Mouse (Mus musculus) gastrocnemius, postnatal 36 days (tissue): ENCODE data around the gene Osm. TPM values are rescaled to one million over a fixed set of nuclear protein-coding genes. Genes with fewer than 3 reads are reported as not detected.
A peak's percentile ranks its signal among the peaks of the same experiment; 100 is the strongest.

ENCODE experiments used
- DNase-seq, 2 experiments: peaks; one replicate each; pipeline ENCODE4 v3.0.0; 2022
- intact Hi-C: fragments of 180-260 bp; cut with DNase I; formaldehyde crosslinking; loops from one replicate; pipeline ENCODE4 v1.15.1; 2025
- long read RNA-seq, 2 experiments: library from polyadenylated mRNA; stranded (forward); transcript quantifications; one replicate each; pipeline ENCODE4 v2.0.0; 2021
- total RNA-seq, 2 experiments: library from RNA; stranded (reverse); gene quantifications; 2 replicates each; pipeline ENCODE4 v1.2.3; 2021

The Osm gene
- total RNA-seq, result not detected
- long read RNA-seq, experiment 1, result 0 reads
- long read RNA-seq, experiment 2, result 0 reads

DNA sequence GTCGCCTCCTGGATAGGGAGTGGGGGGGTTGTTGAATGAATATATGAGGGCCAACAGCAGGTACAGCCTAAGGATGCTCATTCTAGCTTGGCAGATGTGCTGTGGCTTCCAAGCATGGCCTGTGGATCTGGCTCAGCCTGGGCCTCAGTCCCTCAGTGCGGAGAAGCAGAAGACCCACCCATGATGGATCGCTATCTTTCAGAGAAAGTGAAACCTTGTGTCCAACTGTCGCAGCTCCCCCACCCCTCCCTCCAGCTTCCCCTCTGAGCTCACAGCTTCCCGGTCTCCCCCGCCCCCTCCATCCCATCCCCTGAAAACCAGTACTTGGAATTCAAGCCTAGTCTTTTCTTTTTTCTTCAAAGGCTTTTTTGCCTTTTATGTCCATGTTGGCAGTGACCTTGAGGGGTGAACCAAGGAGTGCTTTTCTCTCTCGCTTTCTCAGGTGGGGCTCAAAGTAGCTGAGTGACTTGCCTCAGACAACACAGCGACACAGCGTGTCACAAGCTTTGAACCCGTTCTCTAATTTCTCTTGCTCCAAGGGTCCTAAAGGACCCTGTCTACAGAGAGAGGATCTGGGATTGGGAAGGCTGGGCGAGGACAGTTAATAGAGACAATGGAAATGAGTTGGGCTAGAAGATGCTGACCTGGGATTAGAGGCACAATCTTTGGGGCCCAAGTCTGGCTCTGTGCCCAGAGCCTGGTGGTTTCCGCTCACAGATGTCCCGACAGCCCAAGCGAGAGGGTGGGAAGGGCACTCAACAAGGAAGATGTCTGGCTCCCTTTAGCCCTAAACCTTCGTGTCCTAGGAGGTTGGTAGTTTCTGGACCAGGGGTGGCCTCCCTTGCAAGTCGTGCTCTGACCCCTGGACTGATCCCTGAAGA, at the start of gene Osm:
Osm (plus strand) TSS at position 756 of the 881 bp plus-strand sequence.
- DNase-seq, result no peak
- intact Hi-C loops, result no loop called here

DNA sequence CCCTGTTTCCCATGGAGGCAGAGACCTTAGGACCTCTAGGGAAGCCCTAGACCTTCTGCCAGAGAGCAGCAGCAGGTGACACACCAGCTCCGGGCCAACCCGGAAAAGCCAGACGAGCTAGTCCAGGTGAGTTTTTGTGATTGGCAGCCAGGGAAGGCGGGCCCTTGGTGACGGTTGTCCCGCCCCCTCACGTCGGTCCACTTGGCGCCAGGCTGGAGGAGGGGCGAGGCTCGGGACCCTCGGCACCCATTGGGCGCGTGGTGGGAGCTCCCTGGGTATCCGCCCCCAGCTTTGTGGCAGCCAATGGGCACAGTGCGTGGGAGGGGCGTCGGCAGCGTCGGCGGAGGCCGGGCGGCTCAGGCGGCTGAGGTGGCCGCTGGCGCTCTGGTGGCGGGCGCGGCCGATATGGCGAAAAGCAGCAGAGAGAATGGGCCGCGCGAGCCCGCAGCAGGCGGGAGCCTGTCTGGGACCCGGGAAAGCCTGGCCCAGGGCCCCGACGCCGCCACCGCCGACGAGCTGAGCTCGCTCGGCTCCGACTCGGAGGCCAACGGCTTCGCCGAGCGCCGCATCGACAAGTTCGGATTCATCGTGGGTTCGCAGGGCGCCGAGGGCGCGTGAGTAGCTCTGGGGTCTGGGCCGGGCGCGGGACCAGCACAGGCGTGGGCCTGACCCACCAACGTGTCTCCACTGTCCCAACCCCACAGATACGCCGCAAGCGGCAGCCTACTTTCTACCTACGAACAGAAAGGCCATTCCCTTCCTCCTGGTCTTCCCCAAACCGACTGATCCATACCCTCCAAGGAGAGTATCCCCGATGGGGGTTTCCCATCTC, 49.5 kb upstream of the Osm start, which contains the start of gene Tbc1d10a:
Tbc1d10a (plus strand) TSS at position 304 of the 832 bp plus-strand sequence.
- peak; percentile 94 to 98 for DNase-seq
- intact Hi-C loops, result loop anchor here (2.0 kb wide), 1 partner anchor 26 kb away; the partner anchor contains the start of genes Ccdc157 and Sf3a1

DNA sequence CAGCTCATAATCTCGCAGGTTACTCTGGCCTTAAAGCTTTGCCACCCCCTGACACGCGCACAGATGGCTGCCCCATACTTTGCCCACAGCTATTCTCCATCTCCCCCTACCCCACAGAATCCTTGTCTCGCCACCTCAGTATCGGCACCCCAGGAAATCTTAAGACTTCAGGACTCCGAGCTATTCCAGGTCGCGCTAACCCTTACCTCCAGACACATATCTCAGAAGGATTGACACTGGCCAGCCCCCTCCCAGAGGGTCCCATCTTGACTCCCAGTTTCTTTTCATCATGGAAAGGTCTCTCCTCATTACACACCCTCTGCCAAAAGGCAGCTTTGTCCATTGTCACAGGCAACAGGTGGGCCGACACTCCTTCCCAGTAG, 48.9 kb upstream of the Osm start:
- no peak for DNase-seq
- intact Hi-C loops, result loop anchor here (2.0 kb wide), 1 partner anchor 27 kb away; the partner anchor contains the start of genes Ccdc157 and Sf3a1

DNA sequence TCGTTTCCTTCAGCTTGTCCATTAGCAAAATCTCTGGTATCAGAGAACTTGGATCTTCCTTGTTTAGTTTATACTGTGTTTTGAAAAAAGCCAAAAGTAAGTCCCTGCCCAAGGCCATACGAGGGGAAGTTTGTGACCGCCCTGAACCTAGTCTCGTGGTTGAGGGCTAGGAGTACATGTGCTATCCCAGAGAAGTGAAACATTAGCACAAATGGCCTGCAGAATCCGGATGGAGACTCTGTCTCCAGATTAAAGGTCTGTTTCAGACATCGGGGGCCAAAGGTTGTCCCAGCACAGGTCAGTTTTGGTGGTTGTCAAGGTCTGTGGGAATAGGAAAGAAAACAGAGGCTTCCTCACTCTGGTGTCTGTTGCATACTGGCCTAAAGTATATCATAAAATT, 47.0 kb upstream of the Osm start:
- intact Hi-C loops, result no loop called here
- no peak for DNase-seq

DNA sequence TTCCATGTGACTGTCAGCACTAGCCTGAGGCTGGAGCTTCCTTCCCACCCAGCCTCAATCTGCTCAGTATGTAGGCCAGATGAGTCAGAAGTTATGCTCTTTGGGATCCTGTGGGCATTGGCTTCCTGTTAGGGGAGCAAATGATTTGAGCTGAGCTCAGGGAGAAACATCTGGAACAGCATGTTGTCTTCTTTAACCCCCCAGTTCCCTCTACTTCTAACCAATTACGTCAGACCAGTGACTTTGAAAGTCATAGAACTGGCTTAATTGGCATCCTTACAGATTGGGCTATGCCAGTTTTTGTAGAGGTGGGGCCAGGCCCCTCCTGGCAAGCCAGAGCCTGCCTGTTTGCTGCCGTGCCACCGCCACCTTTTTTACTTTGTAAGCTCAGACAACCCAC, 45.5 kb upstream of the Osm start:
- intact Hi-C loops, result no loop called here
- DNase-seq, result no peak

DNA sequence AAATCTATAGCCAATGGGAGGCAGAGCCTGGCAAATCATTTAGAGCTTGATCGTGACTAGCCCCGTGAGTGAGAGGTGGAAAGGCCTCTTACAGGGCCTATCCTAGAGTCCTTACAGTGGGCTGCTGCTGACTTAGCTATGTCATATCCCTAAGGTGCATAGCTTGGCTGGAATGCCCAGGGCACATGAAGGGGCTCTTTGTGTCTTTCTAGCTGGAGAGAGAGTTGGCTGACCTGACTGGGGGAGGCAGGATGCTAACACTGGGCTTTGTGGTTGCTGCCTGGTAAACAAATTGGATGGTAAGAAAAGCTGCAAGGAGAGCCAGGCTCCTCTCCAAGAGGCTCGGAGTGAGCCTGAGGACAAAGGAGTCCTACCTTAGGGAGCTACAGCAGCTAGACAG, 43.5 kb upstream of the Osm start:
- no peak for DNase-seq
- intact Hi-C loops, result no loop called here

DNA sequence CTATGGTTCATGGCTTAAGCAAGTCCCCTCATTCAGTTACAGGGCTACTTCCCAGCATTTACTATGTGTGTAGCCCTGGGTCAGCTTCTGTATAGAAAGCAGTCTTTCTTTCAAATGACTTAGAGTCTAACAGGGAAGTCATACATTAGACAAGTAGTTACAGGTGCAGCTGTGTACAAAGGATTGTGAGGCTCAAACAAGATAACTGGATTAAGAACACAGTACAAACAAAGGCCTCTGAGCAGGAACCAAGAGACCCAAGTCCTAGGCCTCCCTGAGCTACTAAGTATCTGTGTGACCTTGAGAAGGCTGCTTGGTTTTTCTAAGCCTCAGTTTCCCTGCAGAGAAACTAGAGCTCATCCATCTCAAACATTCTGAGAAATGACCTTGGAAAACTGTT, 42.8 kb upstream of the Osm start:
- no peak for DNase-seq
- intact Hi-C loops, result no loop called here

DNA sequence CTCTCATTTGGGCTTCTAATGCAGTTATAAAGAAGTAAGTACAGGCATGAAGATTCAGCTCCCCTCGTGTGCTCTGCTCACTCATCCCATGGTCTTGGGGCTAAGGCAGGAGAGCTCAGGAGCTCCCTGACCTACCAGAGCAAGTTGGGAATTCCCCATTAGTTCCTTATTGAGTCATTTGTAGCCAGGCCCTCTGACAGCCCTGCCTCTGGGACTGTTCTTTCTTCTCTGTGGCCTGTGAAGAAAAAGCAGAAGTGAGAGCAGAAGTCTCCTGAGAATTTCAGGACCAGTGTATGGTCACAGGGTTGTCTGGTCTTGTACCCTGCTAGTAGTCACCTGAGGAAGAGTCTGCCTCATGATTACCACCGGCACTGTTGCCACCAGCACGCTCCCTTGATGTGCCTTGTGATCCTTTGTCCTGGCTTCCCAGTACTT, 40.6 kb upstream of the Osm start:
- no peak for DNase-seq
- intact Hi-C loops, result no loop called here

DNA sequence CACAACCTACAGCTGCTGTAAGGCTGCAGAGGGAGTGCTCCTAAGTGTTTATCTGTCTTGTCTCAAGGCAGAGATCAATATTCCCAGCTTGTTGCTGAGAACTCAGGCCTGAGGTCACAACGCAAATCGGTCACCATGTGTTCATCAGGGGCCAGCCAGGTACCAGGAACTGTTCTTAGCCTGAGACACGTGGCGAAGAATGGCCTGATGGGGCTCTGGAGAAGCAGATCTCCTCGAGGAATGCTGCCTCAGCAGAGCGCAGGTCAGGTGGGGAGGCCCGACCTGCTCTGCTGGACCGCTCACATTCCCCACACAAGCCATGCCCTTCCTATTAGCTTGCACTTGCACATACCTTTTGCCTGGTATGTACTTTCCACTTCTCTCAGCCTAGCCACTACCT, 39.6 kb upstream of the Osm start:
- intact Hi-C loops, result no loop called here
- DNase-seq, result no peak

DNA sequence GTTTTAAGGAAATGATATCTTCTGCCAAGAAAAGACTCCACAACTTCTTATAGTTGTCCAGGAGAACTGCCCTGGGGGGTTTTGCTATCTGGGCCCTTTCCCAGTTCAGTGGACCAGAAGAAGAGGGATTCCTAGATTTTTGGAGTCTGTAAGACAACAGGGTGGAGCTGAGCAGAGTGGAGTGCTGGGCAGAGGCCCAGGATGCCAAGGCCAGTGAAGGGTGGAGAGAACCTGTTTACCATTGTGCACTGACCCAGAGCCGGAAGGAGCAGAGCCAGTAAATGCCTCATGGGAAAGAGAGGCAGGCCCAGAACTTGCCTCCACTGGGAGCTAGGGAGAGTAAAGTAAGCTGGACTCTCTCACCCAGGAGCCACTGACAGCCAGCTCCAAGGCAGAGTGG, 38.5 kb upstream of the Osm start:
- intact Hi-C loops, result no loop called here
- no peak for DNase-seq

DNA sequence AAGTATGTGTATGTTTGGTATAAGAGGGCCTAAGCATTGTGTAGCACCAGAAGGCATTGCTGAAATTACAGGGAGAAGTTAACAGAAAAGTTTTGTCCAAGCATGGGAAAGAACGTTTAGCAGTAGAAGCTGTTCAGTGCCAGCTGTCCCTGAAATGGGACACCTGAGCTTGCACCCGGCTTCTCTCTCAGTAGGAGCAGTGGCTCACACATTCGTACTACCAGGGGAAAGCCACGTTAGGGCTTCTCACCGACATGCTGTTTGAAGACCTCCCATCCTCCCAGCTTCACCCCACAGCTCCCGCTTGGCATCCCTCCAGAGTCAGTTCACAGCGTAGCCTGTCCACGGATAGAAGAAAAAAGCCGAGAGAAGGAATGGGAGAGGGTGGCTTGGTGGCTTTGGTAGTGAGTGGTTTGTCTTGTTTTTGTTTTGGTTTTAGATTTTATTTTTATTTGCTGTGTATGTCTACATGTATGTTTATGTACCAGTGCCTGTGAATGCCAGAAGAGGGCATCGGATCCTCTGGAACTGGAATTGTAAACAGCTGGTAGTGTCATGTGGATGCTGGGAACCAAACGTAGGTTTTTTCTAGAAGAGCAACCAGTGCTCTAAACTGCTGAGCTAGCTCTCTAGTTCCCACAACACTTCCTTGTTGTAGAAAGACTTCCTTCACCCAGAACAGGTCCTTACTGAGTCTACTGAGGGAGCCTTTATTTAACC, 34.1 kb upstream of the Osm start:
- no peak for DNase-seq
- intact Hi-C loops, result no loop called here

DNA sequence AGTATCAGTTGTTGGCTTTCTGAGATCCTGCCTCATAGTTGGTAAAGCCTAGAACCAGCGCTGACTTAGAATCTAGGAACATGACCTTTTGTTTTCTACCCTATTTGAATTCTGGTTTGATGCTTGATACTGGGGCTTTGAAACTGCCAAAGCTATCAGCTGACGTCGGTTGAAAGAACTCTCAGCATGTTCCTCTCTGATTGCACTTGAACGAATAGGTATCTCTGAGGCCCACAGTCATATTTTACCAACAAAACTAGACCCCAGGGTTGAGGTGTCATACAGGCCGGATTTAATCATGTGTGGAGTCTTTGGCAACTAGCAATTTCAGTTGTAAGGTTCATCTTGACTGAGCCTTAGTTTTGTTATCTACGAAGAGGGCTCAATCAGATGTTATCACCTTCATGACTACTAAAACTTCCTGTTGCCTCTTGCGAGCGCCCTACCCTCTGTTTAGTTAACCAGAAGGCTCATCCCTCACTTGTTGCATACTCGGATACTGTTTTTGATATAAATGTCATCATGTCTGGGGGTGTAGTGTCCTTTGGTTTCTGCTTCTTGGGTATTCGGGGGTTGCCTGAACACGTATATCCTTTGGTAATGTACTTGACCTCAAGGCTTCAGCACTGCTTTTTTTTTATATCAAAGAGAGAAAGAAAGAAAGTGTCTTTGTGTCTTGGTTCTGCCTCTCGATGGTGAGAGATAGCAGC, 33.1 kb upstream of the Osm start:
- intact Hi-C loops, result no loop called here
- no peak for DNase-seq

DNA sequence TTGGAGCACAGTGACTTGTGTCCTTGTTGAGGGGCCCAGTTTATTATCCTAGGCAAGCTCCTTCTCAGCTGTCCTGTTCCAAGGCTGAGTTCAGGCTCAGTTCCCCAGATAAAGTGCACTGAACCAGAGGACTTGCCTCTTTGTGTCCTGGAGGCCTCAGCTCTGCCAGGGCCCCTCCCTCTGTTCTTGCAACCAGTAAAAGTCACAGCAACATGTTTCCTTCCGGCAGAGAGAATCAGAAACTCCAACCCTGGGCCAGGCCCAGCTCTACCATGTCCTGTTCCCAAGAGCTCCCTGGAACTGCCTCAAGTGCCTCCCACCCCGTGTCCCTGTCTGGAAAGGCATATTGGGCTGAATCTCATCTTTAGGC, 32.5 kb upstream of the Osm start:
- peak; percentile 56 to 74 for DNase-seq
- intact Hi-C loops, result no loop called here

DNA sequence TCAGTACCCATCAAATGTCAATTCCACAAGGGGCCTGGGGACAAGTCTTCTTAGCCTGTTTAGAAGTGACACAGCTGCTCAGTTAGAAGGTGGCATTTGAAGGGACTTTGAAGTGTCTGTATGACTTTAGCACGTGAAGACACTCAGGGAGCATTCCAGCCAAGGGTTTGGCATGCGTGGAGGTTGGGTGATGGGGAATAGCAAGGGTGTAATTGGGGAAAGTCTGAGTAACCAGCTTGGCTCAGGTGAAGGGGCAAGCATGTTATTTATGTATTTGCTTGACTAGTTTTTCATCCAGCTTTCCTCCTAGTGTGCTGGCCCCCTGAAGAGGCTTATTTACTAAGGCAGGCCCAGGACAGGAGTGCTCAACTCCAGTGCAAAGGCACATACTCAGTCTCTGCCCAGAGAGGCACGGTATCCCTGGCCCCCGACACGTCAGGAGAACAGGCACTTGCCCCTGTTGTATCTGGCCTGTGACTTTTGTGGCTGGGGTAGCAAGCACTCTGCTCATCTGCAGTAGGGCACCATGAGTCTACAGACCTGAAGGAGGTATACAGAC, 31.0 kb upstream of the Osm start:
- intact Hi-C loops, result no loop called here
- no peak for DNase-seq

DNA sequence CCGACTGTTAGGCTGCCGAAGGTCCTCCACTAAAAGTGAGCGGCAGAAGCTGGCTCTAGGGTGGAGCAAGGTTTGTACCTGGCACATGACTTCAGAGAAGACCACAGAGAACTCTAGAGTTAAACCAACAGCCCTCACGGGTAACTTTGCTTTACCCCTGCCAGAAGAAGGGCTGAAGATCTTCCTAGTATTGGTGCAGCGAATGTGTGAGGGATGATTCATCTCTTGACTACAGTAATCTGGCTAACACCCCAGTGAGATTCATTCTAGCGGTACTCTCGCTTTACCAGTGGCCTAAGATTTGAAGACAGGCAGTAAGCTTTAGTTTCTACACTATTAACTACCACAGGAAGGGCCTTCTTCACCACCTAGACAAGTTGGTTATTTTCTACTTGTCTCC, 30.3 kb upstream of the Osm start:
- DNase-seq, result no peak
- intact Hi-C loops, result no loop called here

DNA sequence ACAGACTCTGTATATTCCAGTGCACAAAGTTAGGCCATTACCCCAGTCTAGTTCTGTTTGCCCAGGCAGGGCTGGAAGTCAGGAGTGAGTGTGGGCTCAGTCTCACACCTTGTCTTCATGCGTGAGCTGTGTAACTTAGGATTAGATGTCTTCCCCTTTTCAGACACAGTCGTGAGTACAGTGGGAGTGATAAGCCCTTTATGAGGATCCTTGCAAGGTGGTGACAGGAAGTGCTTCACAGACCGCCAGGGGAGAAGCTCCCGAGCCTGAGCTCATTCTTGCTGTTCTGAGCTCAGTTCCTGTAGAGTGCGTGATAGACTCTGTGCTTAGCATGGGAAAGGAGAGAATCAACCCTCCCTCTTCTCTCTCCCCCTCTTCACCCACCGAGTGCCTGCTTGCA, 29.7 kb upstream of the Osm start:
- DNase-seq, result no peak
- intact Hi-C loops, result no loop called here

DNA sequence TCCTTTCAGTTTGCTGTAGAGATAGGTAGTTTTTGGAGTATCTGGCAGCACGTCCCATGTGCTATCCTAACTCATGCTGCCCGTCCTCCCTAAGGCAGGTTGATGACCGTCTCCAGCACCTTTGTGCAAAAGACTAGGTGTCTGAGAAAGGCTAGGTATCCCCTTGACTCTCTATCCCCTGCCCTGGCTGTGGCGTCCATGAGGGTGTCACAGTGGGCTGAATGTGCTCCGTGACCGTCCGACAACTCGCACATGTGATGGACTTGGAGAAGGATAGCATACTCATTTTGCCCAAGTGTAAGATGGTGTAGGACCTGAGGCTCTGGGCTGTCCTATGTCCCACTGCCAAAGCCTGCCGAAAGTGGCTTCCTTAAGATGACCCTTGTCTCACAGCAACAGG, 28.6 kb upstream of the Osm start:
- DNase-seq, result no peak
- intact Hi-C loops, result no loop called here

DNA sequence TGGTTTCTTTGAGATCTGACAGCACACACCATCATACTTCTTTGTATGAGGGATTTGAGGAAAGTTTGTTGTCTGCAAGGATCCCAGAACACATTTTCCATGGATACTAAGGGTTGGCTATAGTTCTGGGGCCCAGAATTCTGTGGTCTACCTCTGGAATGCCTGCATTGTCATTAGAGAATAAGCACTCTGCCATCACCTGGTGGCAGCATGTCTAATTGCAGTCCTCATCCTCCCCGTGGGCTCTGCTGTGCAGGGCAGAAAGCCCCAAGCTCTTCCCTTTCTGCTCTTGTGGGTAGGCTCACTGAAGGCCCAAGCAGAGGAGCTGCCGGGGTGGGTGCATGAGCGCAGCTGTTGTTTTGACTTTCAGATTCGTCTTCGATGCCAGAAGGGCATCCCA, 26.7 kb upstream of the Osm start:
- no peak for DNase-seq
- intact Hi-C loops, result no loop called here

DNA sequence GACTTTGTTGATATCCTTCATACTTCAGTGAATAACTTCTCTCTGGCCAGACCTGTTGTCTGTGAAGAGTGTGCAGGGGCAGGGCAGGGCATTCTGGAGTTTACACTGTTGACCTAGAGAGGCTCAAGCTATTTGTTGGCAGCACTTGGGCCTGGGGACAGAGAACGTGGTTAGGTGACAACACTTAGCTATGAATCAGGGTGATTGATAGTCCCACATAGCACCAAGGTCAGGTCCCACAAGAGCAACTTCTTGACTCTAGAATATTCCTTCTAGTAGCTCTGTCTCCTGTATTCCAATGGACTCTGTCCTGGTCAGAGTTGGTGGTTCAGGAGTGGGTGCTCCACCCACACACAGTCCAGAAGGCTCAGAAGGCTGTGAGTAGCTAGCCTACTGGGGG, 25.4 kb upstream of the Osm start:
- intact Hi-C loops, result no loop called here
- no peak for DNase-seq

DNA sequence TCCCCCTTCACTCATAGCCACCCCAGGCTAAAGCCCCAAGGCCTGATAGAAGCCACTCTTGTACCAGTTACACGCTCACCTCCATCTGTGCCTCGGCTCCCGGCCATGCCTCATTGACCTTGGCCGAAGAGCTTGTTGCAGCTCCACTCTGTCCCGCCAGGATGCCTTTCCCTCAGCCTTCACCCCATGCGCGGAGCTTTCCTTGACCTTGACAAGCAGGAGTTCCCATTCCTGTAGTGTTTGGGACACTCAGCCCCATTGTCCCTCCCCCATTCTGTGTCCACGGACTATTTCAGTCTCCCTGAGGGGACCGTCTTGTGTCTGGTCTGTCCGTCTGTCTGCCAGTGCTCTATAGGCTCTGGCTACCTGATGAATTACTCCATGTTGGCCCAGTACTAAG, 23.1 kb upstream of the Osm start:
- no peak for DNase-seq
- intact Hi-C loops, result no loop called here
